Mouse (Mus musculus): ENCODE results near the gene Nfam1.

DNA sequence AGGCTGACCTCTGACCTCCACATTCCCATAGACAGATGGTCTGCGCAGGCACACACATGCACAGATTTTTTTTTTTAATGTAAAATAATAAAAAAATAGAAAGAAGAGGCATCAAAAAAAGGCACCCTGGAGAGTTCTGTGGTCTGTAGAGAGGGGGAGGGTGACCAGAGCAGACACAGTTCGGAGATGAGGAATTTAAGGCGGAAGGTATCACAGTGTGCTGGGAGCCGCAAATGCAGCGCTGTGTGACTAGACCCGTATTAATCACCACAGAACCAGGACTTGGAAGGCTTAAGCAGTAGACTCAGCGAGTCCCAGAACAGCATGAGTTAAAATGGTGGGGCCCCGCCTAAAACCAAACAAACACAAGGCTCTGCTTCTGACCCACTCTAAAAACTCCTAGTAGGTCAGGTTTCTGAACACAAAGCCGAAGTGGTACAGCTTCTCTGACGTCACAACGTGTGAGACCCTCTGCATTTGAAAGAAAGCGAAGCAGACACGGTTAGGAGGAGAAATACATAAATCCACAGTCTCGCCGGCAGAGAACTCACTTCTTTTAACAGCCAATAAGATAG lies 25.7 kb downstream of the Nfam1 start:
- TF ChIP-seq CTCF (IDR thresholded peaks at IDR 0.05; ENCODE audit: insufficient read depth, low read length) (no peak), POLR2A (IDR thresholded peaks at IDR 0.05; ENCODE audit: borderline replicate concordance, extremely low read depth, low read depth, low read length) (no peak)
